8 mouse cellular contexts compared by ENCODE assay signal in the genomic region with DNA sequence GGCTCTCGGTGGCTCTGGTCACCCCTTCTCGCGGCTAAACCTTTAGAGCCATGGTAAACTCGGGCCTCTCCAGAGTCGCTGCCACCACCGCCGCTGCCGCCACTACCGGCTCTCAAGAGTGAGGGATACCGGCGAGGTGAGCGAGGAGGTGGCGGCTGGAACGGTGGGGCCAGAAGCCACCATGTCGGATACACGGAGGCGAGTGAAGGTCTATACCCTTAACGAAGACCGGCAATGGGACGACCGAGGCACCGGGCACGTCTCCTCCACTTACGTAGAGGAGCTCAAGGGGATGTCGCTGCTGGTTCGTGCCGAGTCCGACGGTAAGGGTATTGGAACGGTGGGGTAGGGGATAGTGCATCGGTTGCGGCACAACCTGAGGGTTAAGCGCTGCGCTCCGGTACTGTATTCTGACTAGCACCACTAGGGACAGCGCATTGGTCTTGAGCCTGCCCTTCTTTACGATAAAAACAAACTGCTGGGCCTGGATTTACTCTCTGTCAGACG. TPM values are rescaled to one million over a fixed set of nuclear protein-coding genes. Genes with fewer than 3 reads are reported as not detected.
DNase-seq lines count a peak whose midpoint lies in the region; ATAC-seq and TF ChIP-seq lines count a peak whose summit lies in the region.

No protein-coding gene starts in this region.

- H3K4me2 ChIP-seq in embryonic facial prominence, embryonic 13.5 days, result peak overlapping the region; percentile 73
- H3K4me2 ChIP-seq in kidney, embryonic 14.5 days (replicated peaks; ENCODE audit: low read depth, low read length), result peak overlapping the region; percentile 69
- peak overlapping the region; percentile 92 for H3K4me2 ChIP-seq in liver, embryonic 14.5 days (ENCODE audit: low read depth)
- peak overlapping the region; percentile 87 for H3K4me2 ChIP-seq in stomach, embryonic 16.5 days (ENCODE audit: low read depth, low read length)

- peak overlapping the region; percentile 100 for H3K9ac ChIP-seq in embryonic facial prominence, embryonic 13.5 days
- peak overlapping the region; percentile 99 for H3K9ac ChIP-seq in kidney, embryonic 14.5 days (ENCODE audit: low read depth, low read length)
- peak overlapping the region; percentile 100 for H3K9ac ChIP-seq in liver, embryonic 14.5 days (replicated peaks)
- H3K9ac ChIP-seq in stomach, embryonic 16.5 days (ENCODE audit: low read length), result peak overlapping the region; percentile 96

- H3K4me3 ChIP-seq in embryonic facial prominence, embryonic 13.5 days, result peak overlapping the region; percentile 96
- H3K4me3 ChIP-seq in heart, embryonic 10.5 days, result peak overlapping the region; percentile 95
- peak overlapping the region; percentile 96 for H3K4me3 ChIP-seq in kidney, embryonic 14.5 days (ENCODE audit: low read length)
- peak overlapping the region; percentile 97 to 99 for H3K4me3 ChIP-seq in liver, embryonic 14.5 days (ENCODE audit: insufficient read depth in 1 of 2, low read depth in 2 of 2, low read length in 2 of 2)
- H3K4me3 ChIP-seq in stomach, embryonic 16.5 days (replicated peaks; ENCODE audit: low read length), result peak overlapping the region; percentile 86

- H3K36me3 ChIP-seq in embryonic facial prominence, embryonic 13.5 days, result no peaks in the 10 kb centered on the region
- no peaks in the 10 kb centered on the region for H3K36me3 ChIP-seq in heart, embryonic 10.5 days
- H3K36me3 ChIP-seq in kidney, embryonic 14.5 days (ENCODE audit: control insufficient read depth, insufficient read depth, low read length), result no peaks in the 10 kb centered on the region; the same call in 1 of the 2 replicates
- no peaks in the 10 kb centered on the region for H3K36me3 ChIP-seq in liver, embryonic 14.5 days (replicated peaks; ENCODE audit: control insufficient read depth, insufficient read depth, low read depth)
- H3K36me3 ChIP-seq in stomach, embryonic 16.5 days (ENCODE audit: control insufficient read depth, insufficient read depth, low read length), result no peaks in the 10 kb centered on the region

- DNase-seq in CD4-positive helper T cell, adult 2 months (ENCODE audit: low read depth, low spot score), result peak; percentile 80
- peak; percentile 70 for DNase-seq in adrenal gland, postnatal 10 days
- peak; percentile 88 for DNase-seq in heart, embryonic 10.5 days (ENCODE audit: low spot score)
- DNase-seq in liver, embryonic 14.5 days (ENCODE audit: low read depth in 3 of 3, low spot score in 3 of 3), result peak; percentile 64 to 71 (median 66)
- peak; percentile 71 to 74 for DNase-seq in natural killer cell, adult 2 months (ENCODE audit: low spot score in 2 of 2)

- H3K4me1 ChIP-seq in embryonic facial prominence, embryonic 13.5 days, result peaks cover 12% of the 10 kb centered on the region
- H3K4me1 ChIP-seq in heart, embryonic 10.5 days, result peaks cover 14% of the 10 kb centered on the region
- peaks cover 5% of the 10 kb centered on the region; the same call in 1 of the 2 replicates for H3K4me1 ChIP-seq in kidney, embryonic 14.5 days (ENCODE audit: control insufficient read depth, insufficient read depth, low read length)
- H3K4me1 ChIP-seq in liver, embryonic 14.5 days (replicated peaks; ENCODE audit: control insufficient read depth in 2 of 2, insufficient read depth in 2 of 2, low read length in 1 of 2), result peaks cover 4 to 7% of the 10 kb centered on the region in 2 experiments
- peaks cover 13% of the 10 kb centered on the region for H3K4me1 ChIP-seq in stomach, embryonic 16.5 days (ENCODE audit: control insufficient read depth, insufficient read depth, low read length)

- H3K9me3 ChIP-seq in embryonic facial prominence, embryonic 13.5 days, result no peaks in the 10 kb centered on the region
- no peaks in the 10 kb centered on the region for H3K9me3 ChIP-seq in heart, embryonic 10.5 days
- no peaks in the 10 kb centered on the region for H3K9me3 ChIP-seq in kidney, embryonic 14.5 days (ENCODE audit: control insufficient read depth, low read length)
- H3K9me3 ChIP-seq in liver, embryonic 14.5 days (ENCODE audit: control insufficient read depth, low read length), result no peaks in the 10 kb centered on the region
- no peaks in the 10 kb centered on the region for H3K9me3 ChIP-seq in stomach, embryonic 16.5 days (replicated peaks; ENCODE audit: control insufficient read depth, low read length)

- ATAC-seq in embryonic facial prominence, embryonic 13.5 days (ENCODE audit: insufficient number of reproducible peaks, insufficient read depth, low FRiP score, low TSS enrichment, low read depth), result peak; percentile 65
- peak; percentile 79 for ATAC-seq in kidney, embryonic 14.5 days (ENCODE audit: low FRiP score, low TSS enrichment)
- ATAC-seq in liver, embryonic 14.5 days (ENCODE audit: insufficient read depth), result peak; percentile 70
- peak; percentile 73 for ATAC-seq in stomach, embryonic 16.5 days (ENCODE audit: insufficient read depth, low FRiP score)

- TF ChIP-seq EP300 in liver, embryonic 14.5 days (IDR thresholded peaks at IDR 0.05; ENCODE audit: low read depth), result no peak

- H3K27me3 ChIP-seq in embryonic facial prominence, embryonic 13.5 days, result no peaks in the 10 kb centered on the region
- H3K27me3 ChIP-seq in heart, embryonic 10.5 days (ENCODE audit: insufficient read depth, poor library complexity, severe bottlenecking), result no peaks in the 10 kb centered on the region
- H3K27me3 ChIP-seq in kidney, embryonic 14.5 days (ENCODE audit: control insufficient read depth, insufficient read depth, low read length), result no peaks in the 10 kb centered on the region
- no peaks in the 10 kb centered on the region for H3K27me3 ChIP-seq in liver, embryonic 14.5 days (ENCODE audit: control insufficient read depth, insufficient read depth, low read length)
- no peaks in the 10 kb centered on the region for H3K27me3 ChIP-seq in stomach, embryonic 16.5 days (ENCODE audit: control insufficient read depth, insufficient read depth, low read length)

- H3K27ac ChIP-seq in embryonic facial prominence, embryonic 13.5 days, result peak overlapping the region; percentile 99
- peak overlapping the region; percentile 99 for H3K27ac ChIP-seq in heart, embryonic 10.5 days
- H3K27ac ChIP-seq in kidney, embryonic 14.5 days (ENCODE audit: low read depth, low read length), result peak overlapping the region; percentile 97
- peak overlapping the region; percentile 95 for H3K27ac ChIP-seq in liver, embryonic 14.5 days
- peak overlapping the region; percentile 97 for H3K27ac ChIP-seq in stomach, embryonic 16.5 days (ENCODE audit: low read length)

- WGBS in embryonic facial prominence, embryonic 13.5 days, result under 1% methylated on average over 38 of the region's 38 CpGs
- under 1% methylated on average over 38 of the region's 38 CpGs for WGBS in heart, embryonic 10.5 days
- under 1% methylated on average over 35 of the region's 38 CpGs for WGBS in kidney, embryonic 14.5 days
- under 1% methylated on average over 38 of the region's 38 CpGs for WGBS in liver, embryonic 14.5 days (ENCODE audit: insufficient replicate concordance)
- WGBS in stomach, embryonic 16.5 days, result 0% methylated on average over 38 of the region's 38 CpGs

- TF ChIP-seq CTCF in liver, embryonic 14.5 days (IDR thresholded peaks at IDR 0.05; ENCODE audit: low read depth), result peak; percentile 83

RNA-seq across cellular contexts. Expression of a gene that starts 0.5 kb away (rescaled TPM):
- total RNA-seq in adrenal gland, postnatal 10 days (2021), result 10 to 100 TPM; 77.2 to 85.9 TPM
- 107 and 111 TPM in 2 replicates for polyA plus RNA-seq in embryonic facial prominence, embryonic 13.5 days (2015; fragmentation: Nextera tagmentation; extraction: Ambion mirVana)
- 52.3 and 61.5 TPM in 2 replicates for polyA plus RNA-seq in heart, embryonic 10.5 days (2016; fragmentation: Nextera tagmentation; extraction: Ambion mirVana)
- 52.5 and 80.3 TPM in 2 replicates for polyA plus RNA-seq in kidney, embryonic 14.5 days (2014; fragmentation: Nextera tagmentation; extraction: Ambion mirVana)
- 7.0 and 10.1 TPM in 2 replicates for polyA plus RNA-seq in liver, embryonic 14.5 days (2012; rRNA removed)
- 35.0 and 42.9 TPM in 2 replicates for polyA plus RNA-seq in liver, embryonic 14.5 days (2014; fragmentation: Nextera tagmentation; extraction: Ambion mirVana)
- polyA plus RNA-seq in stomach, embryonic 16.5 days (2015; fragmentation: Nextera tagmentation; extraction: Ambion mirVana), result 77.8 and 79.5 TPM in 2 replicates

RNA-seq across cellular contexts. Expression of a gene that starts 42.6 kb away (rescaled TPM):
- 10 to 100 TPM; 43.3 to 51.5 TPM for total RNA-seq in adrenal gland, postnatal 10 days (2021)
- 37.8 and 38.2 TPM in 2 replicates for polyA plus RNA-seq in embryonic facial prominence, embryonic 13.5 days (2015; fragmentation: Nextera tagmentation; extraction: Ambion mirVana)
- 50.8 and 51.7 TPM in 2 replicates for polyA plus RNA-seq in heart, embryonic 10.5 days (2016; fragmentation: Nextera tagmentation; extraction: Ambion mirVana)
- 47.2 and 55.1 TPM in 2 replicates for polyA plus RNA-seq in kidney, embryonic 14.5 days (2014; fragmentation: Nextera tagmentation; extraction: Ambion mirVana)
- 19.6 and 27.4 TPM in 2 replicates for polyA plus RNA-seq in liver, embryonic 14.5 days (2012; rRNA removed)
- 30.6 and 35.6 TPM in 2 replicates for polyA plus RNA-seq in liver, embryonic 14.5 days (2014; fragmentation: Nextera tagmentation; extraction: Ambion mirVana)
- 36.0 and 42.3 TPM in 2 replicates for polyA plus RNA-seq in stomach, embryonic 16.5 days (2015; fragmentation: Nextera tagmentation; extraction: Ambion mirVana)

Comparison
In these comparisons a context has a peak if more than half of its experiments do, and no peak if none do; other contexts are left out.
1. Peak in every context shown above with its lines: DNase-seq, ATAC-seq, H3K4me3 ChIP-seq and H3K27ac ChIP-seq.